Mouse (Mus musculus): Measurements from ENCODE around the gene Rnf141. TPM values are rescaled to one million over a fixed set of nuclear protein-coding genes. Genes with fewer than 3 reads are reported as not detected.
A peak's percentile ranks its signal among the peaks of the same experiment; 100 is the strongest.

The Rnf141 gene
- total RNA-seq, 1 experiment from 2014 or later: 74.3 TPM

DNA sequence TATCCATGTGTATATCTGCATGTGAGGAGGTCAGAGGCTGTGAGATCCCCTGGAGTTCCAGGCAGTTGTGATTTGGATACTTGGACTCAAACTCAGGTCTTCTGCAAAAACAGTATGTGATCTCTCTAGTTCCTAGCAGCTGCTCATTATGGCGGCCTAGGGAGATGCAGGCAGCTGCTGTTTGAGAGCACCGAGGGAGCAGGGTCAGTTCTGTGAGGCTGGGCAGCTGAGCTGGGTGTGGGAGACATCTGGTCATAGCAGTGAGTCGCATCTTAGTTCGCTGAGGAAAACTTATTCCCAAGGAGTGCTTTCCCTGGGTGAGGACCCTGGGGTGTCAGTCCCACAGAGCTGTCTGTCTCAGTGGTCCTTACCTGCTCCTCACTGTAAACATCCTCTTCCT, 49.5 kb downstream of the Rnf141 start:
- no peak for DNase-seq

DNA sequence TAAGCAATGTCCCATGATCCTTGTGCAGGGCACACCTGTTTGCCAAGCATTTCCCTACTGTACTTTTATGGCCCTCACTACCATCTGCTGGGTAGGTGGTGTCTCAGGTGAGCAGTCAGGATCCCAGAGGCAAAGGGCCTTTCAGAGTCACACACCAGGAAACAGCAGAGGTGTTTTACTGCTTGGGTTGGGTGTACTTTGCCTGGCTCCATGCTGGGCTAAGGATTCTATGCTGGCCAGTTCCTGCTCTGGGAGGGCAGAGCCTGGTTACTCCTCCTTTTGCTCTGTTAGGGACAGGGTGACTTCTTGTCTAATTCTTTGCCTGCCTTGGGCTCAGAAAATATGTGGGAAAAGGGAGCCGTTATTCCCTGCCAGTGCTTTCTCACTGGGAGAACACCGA, 51.4 kb downstream of the Rnf141 start:
- DNase-seq: no peak

DNA sequence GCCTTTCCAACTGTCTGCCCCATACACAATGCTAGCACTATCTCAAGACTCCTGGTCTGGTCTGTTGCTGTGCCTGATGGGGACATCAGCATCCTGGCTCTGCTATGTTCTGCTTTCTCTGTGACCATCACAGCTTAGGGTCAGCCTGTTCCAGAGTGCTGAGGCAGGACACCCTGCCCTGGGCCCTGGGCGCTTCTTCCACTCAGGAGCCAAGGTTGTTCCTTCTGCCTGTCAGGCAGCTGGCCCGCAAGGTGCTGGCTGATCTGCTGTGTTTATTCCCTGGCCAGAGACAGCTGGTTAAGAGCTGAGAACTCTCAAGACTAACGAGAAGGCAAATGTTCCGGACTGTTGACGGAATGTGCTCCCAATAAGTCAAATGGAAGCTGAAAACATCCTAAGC, 52.1 kb downstream of the Rnf141 start:
- DNase-seq: no peak

DNA sequence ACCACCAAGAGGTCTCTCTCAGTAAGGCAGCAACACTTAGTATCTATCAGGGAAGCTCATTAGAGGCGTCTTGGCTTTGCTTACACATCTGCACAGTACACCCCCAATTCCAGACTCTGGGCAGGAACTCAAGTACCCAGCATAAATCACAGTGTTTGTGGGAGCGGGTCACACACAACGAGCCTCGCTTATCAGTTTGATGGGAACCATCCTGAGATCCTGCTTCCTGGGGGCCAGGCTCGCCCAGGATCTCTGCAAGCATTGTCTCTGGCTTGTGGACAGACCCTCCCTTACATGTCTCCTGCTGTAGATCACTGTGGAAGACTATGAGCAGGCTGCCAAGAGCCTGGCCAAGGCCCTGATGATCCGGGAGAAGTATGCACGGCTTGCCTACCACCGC, 53.4 kb downstream of the Rnf141 start:
- DNase-seq: no peak

DNA sequence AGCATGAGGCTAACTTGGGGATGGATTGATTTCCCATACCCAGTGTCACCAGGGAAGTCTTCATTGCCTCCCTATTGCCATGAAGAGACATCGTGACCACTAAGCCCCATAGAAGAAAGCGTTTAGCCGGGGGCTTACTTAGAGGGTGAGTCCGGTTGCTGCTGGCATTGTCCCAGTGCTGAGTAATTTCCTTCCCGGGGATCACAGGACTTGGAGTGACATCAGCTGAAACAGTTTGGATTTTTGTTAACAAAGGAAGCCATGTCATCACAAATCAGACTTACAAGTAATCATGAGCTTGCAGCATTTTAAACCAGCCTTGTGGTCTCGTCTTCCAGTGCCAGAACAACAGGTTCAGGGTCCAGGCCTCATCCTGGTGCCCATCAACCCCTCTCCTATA, 56.9 kb downstream of the Rnf141 start:
- DNase-seq: no peak

DNA sequence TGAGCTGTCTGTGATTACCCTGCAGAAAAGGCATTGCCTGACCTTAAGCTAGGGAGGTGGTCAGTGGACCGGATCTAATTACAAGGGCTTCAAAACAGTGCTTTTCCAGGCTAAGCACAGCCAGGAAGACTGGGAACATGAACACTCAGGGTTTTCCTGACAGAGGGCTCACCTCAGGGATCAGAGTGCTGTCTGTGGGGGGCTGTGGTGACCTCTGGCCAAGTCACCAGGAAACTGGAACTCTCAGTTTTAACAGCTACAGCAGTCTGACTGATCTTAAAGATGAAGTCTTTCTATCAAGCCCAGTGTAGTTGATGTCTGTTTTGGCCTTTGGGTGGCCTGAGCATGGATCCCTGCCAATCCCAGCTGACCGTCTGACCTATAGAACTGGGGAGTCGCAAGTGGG, 58.5 kb downstream of the Rnf141 start:
- no peak for DNase-seq

DNA sequence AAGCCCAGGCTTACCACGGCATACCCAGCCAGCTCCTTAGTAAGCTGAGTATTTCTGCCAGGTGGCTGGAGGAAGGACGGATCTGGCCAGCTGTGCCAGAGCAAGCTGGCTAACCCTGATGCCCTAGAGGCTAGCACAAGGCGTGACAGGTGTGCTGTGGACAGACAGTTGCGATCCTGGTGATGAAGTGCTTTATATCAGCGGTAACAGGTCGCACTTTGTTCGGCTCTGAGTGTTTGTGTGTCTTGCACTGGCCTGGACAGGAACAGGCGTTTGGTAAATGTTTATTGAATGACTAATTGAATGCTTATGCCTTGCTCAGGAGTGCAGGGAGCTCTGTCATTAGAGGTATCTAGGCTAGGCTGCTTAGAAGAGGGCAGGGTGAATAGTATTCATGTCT, 59.3 kb downstream of the Rnf141 start:
- DNase-seq: no peak

DNA sequence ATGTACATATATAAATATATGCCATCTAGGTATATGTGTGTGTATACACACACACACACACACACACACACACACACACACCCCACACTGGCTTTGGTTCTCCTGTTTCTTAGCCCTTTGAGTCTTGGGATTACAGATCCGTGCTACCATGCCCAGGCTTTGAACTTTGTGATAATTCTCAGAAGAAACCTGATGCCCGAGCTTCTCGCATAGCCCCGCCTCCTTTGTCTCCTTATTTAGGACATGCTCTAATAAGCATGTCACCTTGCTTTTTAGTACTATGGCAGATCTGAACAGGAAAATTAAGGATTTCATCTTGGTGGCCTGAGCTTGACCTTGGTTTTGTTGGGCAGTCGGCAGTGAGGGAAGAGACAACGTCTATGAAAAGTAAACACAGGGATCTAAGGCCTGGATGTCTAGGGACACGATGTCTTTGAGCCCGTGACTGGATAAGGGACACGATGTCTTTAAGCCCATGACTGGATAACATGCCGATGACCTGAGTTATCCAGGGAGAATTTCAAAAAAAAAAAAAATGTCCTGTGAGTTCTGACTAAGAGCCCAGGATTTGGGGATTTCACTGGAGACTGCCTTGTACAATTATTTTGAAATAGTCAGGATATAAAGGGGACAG, 61.3 kb downstream of the Rnf141 start:
- DNase-seq: no peak

DNA sequence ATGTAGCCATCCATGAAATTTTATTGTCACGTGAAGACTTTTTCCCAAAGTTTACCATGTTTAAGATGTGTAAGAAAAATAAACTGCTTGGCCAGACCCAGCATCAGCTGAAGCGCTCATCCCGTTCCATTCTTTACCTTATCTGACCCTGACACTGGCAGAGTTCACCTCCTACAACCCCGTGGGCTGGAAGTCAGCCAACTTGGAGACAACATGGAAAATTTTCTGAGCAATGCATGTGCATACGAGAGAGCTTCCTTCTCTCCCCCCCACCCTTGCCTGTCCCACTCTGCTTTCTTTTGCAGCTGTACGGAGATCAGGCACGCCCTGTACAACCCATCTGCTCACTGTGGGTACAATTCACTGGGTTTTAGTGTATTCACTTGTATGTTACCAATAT, 62.1 kb downstream of the Rnf141 start:
- no peak for DNase-seq

DNA sequence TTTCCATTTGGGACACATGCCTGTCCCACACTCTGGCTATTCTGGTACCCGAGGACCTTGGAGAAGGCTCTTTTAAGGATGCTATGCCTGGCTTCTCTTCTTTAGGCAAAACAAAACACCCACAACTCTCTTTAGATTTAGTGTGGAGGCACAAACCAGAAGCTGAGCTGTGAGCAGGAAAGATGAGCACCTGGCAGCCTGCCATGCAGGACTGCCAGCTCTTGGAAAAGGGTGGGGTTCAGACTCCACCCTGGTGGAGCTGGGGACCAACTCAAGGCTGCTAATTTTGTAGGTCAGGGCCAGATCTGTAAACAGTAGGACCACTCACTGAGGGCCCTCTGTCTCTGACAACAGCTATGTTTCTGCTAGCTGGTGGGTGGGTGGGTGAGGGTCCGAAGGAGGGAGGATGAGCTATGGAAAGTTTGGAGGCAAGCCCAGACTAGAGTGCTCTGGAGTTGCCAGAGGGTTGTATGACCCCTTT, 63.0 kb downstream of the Rnf141 start:
- DNase-seq: peak; percentile 49

DNA sequence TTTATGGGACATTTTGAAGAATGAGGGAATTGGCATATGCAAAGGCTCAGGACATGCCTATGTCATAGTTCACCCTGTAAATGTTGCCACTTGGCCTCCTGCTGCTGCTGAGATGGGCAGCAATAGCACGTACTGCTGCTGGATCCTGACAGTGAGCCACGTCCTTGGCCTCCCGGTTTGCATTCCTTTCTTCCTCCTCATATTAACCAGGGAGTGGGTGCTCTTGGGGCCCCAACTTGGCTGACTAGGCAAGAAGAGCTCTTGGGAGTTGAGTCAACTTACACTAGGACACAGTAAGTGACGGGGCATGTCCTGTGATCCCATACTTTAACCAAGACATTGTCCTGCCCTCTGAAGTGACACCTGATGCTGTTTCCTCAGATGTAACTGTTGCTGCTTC, 63.7 kb downstream of the Rnf141 start:
- DNase-seq: peak; percentile 33

DNA sequence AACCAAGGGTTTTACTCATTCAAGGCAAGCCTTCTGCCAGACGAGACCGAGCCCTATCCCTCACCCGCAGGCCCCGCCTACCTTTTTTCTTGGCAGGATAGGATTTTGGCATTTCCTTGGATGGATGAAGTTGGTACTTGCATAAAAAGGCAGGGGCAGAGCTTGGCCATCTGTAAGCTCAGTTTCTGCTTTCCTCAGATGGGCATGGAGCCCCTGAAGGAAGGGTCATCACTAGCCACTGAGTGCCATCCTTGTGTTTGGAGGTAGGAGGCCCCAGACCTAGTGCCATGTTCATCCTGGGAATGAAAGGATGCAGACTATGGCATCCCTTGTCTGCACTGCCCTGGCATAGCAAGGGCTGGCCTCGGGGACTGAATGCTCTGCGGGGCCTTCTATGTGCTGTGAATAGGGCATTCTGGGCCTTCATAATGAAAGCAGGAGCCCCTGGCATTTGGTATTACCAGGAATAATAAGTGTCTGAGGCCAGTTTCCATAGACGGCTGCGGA, 64.6 kb downstream of the Rnf141 start:
- no peak for DNase-seq

DNA sequence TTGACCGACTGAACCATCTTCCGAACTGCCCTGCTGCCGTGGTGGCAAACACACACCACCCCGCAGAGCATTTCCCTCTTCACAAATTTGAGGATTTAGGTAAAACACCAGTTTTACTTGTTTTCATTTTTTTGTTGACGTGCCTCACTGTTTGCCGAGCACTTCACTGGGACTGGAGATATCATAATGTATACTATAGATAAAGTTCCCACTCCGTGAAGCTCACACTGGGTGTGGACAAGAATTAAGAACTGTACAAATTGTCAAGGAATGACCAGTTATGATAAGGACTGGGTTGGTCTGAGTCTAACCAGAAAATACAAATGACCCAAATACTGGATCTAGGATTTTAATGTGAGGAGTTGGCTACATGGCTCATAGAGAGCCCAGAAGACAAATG, 65.3 kb downstream of the Rnf141 start:
- DNase-seq: no peak

DNA sequence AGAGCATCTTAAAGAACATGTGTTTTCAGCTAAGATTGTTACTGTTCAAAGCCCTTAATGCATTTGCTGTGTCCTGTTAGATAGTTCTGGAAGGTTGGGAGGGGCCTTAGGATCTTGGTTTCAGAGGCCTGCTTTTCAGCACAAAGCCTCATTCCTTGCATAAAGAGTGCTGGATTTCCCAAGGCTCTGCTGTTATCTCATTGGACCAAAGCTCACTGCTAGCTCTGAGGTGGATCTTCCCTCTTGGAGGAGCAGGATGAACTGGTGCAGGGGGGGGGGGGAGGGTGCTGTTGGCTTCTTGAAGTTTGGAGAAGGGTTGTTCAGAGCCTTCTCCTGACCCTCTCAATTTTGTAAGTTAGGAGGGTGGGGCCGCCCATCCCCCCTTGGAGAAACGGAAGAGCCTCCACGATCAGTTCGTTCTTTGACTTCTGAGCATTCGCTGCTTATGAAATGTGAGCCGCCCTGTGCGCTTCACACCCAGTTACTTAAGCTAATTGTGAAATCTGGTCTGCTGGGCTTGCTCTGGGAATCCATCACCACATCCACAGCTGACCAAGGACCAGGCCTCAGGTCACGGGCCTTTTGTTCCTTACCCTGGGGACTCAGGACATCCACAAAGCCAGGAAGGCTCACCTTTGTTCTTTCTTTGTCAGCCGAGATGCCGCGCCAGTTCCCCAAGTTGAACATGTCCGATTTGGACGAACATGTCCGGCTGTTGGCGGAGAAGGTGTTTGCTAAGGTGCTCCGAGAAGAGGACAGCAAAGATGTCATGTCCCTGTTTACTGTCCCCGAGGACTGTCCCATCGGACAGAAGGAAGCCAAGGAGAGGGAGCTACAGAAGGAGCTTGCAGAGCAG, 66.9 kb downstream of the Rnf141 start:
- DNase-seq: no peak

DNA sequence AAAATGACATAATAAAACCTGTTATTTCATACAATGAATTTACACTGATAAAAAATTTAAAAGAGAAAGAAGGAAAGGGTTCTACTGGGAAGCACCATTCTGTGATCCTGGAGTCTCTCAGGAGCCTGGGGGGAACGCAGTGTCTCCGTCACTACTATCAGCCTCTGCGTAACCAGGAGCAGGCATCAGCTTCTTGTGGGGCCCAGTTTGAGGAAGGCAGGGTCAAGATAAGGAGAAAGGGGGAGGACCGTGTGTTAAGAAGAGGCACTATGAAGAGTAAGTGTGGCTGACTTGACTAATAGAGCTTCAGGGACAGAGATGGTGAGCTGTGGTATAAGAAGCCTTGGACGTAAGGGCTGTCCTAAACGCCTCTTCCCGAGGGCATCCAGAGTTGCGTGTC, 69.6 kb downstream of the Rnf141 start:
- no peak for DNase-seq

DNA sequence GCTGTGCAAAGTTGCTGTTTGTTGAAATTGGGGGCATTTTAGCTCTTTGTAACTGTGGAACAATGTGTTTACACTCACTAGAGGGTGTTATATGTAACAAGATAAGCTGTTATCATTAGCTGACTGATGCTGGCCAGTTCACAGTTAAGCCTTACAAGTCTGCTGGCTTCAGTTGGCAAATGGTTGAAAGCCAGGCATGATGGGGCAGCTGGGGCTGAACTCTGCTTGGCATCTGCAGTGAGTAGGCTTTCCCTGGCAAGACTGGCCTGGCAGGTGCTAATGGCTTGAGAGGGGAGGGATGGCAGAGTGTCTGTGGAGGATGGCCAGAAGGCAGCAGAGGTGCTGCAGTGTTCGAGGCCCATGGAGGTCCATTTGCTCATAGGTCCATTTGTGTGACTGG, 70.2 kb downstream of the Rnf141 start:
- no peak for DNase-seq

DNA sequence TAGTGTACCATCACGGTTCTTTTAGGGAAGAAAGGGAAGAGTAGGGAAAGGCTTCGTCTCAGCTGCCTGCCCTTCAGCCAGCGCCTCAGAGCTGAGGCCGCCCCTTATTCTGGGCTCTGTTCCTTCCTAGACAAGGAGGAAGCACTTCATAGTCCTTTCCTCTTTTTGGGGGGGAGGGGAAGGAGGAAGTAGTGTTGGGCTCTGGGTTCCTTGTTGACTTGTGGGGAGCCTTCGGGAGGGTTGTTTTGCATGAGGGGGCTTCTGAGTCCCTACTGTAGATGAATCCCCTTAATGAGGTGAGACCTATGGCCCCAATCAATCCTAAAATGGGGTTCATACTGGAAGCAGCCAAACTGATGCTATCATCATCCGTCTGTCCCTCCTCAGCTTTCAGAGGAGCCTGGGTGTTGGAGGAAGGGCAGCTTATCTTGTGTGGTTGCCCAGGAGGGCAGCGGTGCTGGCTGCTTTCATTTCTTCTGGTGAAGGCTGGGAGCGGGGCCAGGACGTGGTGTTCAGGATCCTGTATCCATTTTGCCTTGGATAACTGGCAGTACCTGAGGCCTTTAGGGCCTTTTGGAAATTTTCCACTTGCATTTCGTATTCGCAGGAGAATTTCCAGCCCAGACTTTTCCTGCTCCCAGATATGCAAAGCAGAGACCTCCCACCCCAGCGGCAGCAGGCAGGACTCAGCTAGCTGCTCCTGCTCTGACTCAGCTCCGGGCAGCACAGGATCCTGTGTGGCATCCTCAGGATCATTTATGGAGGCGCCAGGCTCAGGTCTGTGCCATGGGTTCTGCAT, 70.9 kb downstream of the Rnf141 start:
- DNase-seq: peak; percentile 71

DNA sequence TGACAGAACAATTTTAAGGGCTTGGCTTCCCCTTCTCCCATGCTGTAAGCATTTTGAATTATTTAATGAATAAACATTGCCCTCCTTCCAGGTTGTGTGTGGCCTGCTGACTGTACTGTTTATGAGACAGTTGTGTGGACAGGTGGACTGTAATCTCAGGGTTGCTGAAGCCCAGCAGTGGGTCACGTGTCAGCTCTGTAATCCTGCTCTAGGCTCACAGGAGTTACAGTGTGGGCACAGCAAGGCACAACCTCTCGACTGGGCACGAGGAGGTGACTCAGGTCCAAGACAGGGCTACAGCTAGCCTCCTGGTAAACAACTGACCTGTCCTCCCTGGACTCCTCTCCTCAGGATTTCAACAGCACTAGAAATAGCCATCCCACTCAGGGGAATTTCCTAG, 71.9 kb downstream of the Rnf141 start:
- DNase-seq: no peak

DNA sequence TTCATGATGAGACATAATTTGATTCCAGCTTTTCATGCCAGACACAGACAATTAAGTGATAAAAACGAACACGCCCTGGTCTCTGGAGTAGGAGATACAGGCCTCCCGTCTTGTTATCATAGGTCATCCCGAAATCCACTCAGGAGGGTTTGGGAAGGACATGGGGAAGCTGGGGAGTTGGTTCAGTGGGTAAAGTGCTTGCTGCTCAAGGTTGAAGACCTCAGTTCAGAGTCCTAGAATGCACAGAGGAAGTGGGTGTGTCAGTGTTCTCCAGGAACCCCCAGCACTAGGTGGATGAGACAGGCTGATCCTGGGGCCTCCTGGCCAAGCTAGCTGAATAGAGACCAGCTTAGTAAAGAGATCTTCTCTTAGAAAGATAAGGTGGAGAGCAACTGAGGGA, 73.3 kb downstream of the Rnf141 start:
- DNase-seq: no peak

DNA sequence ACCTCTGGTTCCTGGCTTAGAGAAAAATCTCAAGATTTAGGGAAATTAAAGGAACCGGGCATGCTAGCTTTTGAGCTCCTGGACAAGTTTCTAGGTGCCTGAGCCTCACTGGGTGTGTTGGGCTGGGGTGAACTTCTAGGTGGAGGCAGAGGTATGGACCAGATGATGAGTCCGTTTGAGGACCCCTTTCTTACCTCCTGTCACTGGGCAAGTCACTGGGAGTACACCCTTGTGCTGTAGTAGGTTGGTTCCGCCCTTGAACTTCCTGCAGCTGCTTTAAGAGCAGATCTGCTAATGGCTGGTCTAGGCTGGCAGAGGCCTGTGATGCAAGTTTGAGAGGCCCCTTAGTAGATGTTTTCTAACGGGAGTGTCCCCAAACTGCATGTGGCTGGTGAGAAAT, 75.2 kb downstream of the Rnf141 start:
- DNase-seq: no peak

DNA sequence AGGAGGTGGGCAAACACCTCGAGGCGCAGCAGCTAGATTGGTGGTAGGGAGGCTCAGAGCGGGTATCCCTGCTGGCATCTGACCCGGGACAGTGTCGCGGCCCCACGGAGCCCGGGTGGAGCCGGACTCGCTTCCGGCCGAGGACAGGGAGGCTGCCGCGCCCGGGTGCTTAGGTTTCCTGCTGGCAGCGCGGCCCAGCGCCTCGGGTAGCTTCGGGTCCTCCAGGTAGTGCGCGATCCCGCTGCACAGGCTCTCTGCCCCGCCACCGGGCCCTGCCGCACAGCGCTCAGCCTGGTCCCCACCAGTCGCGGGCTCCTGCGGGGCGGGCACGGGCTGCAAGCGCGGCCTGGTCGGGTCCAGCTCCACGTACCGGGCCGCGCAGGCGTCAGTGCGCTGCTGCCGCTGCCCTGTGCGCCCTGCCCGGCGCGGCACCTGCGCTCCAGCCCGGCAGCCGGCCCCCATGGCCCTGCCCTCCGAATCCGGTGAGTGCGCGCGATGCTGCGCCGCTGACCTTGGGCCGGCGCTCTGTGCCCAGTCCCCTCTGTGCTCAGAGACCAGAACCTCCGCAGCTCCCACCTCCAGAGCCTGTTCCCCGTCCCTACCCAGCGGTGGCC, 75.7 kb downstream of the Rnf141 start:
- DNase-seq: peak; percentile 57

DNA sequence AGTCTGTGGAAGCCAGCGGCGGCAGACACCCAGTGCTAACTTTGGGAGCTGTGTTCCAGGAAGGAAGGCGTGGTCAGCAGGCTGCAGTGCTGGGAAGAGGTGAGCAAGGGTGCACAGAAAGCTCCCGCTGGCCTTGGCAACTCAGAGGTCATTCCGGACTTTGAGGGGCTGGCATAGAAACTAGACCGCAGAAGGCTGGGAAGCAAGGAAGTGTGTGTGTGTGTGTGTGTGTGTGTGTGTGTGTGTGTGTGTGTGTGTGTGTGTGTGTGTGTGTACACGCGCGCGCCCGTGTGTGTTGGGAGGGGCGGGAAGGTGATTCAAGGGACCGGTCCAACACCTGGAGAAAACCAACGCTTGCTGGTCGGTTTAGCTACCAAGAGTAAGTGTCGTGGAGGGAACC, 76.3 kb downstream of the Rnf141 start, which contains the start of gene Ampd3:
Gene Ampd3, plus strand, starts transcription at position 206 of the 400 bp plus-strand sequence.
- DNase-seq: no peak
